Mouse (Mus musculus) ovary, adult 2 months (tissue): Measurements from ENCODE around the gene Tex13c1. TPM values are rescaled to one million over a fixed set of nuclear protein-coding genes. Genes with fewer than 3 reads are reported as not detected.

Experiments
- polyA plus RNA-seq: library from polyadenylated mRNA; depleted of rRNA; stranded (reverse); fragments of >200 nt; gene quantifications from 2 replicates; pipeline ENCODE4 v1.2.3, GENCODE M21; 2012; rRNA removed

Tex13c1 gene
- not detected in 2 replicates for polyA plus RNA-seq

GRCm38 (mm10) chrX:43590860-43591259, at the start of gene Tex13c1:
Gene Tex13c1 (plus strand): TSS chrX:43591160.

Other genes starting within 250 kb of the Tex13c1 start
- 0.46 TPM in 1 of 2 replicates, not detected in the other for gene Tenm1, start 162.0 kb upstream of the Tex13c1 start, polyA plus RNA-seq